Mouse (Mus musculus) erythroblast, embryonic 14.5 days (primary cell): ENCODE results near the gene Trmt1.

Experiments
- GATA1 ChIP-seq: IDR thresholded peaks from 2 replicates; pipeline ENCODE4 v1.6.1; 2012; ENCODE audit warnings: low read length, inconsistent platforms, mixed read lengths
- TAL1 ChIP-seq: IDR thresholded peaks from 3 replicates; pipeline ENCODE4 v1.6.1; 2012; ENCODE audit warnings: low read length, inconsistent platforms, mixed read lengths

DNA sequence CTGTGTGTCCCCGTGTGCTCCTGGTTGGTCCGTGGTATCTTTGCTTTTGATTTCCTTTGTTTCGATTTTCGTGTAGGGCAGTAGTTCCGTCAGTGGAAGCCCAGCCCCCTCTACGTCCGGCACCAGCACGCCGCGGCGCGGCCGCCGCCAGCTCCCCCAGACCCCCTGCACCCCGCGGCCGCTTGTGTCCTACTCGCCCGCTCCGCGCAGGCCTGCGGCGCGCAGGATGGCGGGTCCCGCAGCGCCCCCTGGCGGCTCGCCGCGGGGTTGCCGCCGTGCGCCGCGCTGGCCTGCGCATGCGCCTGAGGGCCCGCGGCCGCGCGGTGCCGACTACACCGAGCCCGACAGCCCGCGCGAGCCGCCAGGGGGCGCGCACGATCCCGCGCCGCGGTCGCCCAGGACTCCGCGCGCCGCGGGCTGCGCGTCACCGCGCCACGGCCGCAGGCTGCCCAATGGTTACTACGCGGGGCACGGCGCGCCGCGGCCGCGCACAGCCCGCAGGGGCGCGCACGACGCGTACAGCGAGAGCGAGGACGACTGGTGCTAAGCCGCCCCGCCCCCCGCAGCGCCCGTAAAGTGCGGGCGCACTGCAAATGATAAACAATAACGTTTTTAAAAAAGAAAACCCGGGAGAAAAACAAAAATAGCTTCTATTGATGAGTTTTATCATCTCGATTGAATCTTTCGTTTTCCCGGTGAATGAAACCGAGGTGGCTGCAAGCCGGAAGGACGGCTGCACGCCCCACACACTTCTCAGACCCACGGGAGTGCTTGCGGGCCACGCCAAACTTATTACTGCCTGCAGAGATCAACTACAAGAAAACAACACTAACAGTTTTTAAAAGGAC, 46.7 kb upstream of the Trmt1 start:
- TF ChIP-seq GATA1 (no peak), TAL1 (no peak)
